Mouse (Mus musculus): ENCODE measurements around the gene Eva1a. TPM values are rescaled to one million over a fixed set of nuclear protein-coding genes. Genes with fewer than 3 reads are reported as not detected.

The Eva1a gene
- polyA plus RNA-seq, 1 experiment from 2014 or later = 3.8 TPM

DNA sequence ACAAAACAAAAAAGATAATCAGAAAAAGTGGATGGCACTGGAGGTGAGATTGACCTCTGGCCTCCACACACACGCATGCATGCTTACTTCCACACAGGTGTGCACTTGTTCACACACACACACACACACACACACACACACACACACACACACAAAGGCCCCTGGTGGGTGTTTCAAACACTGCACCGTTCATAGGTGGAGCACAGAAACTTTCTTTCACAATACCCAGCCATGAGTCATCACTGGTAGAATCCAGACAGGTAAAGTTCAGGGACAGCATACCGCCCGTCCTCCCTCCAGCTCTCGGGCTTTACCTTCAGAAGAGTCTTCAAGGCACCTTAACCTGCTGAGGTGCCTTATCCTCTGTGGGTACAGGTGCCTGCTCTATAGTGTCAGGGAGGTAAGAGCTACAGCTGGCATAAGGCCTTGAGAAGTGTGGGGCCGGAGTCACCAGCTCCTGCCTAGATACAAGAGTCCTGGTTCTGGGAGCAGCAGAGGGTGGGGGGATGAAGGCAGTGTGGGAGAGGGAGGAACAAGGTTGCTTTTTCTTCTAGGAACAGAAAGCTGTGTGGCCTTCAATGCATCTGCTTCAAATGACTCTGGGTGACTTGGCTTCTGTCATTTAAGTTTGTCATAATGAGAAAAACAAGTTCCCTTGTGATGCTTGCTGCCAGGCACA lies 11.3 kb downstream of the Eva1a start:
- ATAC-seq (ENCODE audit: low FRiP score) = no peak
- H3K27me3 ChIP-seq (ENCODE audit: control insufficient read depth, insufficient read depth, low read length) = no peaks in the 10 kb centered on the region
- no peak overlapping the region for H3K4me2 ChIP-seq (replicated peaks; ENCODE audit: low read depth, low read length)
- no peak overlapping the region for H3K9ac ChIP-seq (ENCODE audit: low read depth, low read length)
- 81% methylated on average over 6 of the region's 6 CpGs for WGBS
- H3K27ac ChIP-seq (ENCODE audit: low read depth, low read length) = no peak overlapping the region
- no peaks in the 10 kb centered on the region for H3K4me1 ChIP-seq (replicated peaks; ENCODE audit: control insufficient read depth, insufficient read depth, low read length)
- H3K36me3 ChIP-seq (ENCODE audit: control insufficient read depth, insufficient read depth, low read length) = no peaks in the 10 kb centered on the region
- H3K9me3 ChIP-seq (ENCODE audit: control insufficient read depth, low read length) = no peaks in the 10 kb centered on the region
- no peak for DNase-seq (ENCODE audit: low spot score)
- no peak overlapping the region for H3K4me3 ChIP-seq (ENCODE audit: low read depth, low read length)

DNA sequence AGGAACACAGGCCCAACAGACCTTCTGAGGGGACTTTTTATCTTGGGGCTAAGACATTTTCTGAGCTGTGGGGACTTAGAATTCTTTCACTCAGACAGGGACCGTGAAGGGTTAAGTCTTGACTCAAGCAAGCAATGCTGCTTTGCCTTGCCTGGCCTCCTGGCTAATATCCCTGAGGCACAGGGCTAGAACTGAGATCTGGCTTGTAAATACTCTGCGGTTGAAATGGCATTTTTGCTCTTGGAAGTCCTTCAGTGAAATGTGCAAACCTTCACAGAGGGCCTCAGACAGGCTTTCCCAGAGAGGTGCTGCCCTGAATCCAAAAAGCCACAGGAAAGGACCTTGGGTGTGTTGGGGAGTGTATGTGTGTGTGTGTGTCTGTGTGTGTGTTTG lies 11.9 kb downstream of the Eva1a start:
- 88% methylated on average over 2 of the region's 2 CpGs for WGBS
- no peak overlapping the region for H3K9ac ChIP-seq (ENCODE audit: low read depth, low read length)
- H3K4me2 ChIP-seq (replicated peaks; ENCODE audit: low read depth, low read length) = no peak overlapping the region
- ATAC-seq (ENCODE audit: low FRiP score) (no peak), DNase-seq (ENCODE audit: low spot score) (no peak)
- no peak overlapping the region for H3K27ac ChIP-seq (ENCODE audit: low read depth, low read length)
- no peaks in the 10 kb centered on the region for H3K4me1 ChIP-seq (replicated peaks; ENCODE audit: control insufficient read depth, insufficient read depth, low read length)
- H3K36me3 ChIP-seq (ENCODE audit: control insufficient read depth, insufficient read depth, low read length) = no peaks in the 10 kb centered on the region
- no peaks in the 10 kb centered on the region for H3K27me3 ChIP-seq (ENCODE audit: control insufficient read depth, insufficient read depth, low read length)
- no peak overlapping the region for H3K4me3 ChIP-seq (ENCODE audit: low read depth, low read length)
- H3K9me3 ChIP-seq (ENCODE audit: control insufficient read depth, low read length) = no peaks in the 10 kb centered on the region

DNA sequence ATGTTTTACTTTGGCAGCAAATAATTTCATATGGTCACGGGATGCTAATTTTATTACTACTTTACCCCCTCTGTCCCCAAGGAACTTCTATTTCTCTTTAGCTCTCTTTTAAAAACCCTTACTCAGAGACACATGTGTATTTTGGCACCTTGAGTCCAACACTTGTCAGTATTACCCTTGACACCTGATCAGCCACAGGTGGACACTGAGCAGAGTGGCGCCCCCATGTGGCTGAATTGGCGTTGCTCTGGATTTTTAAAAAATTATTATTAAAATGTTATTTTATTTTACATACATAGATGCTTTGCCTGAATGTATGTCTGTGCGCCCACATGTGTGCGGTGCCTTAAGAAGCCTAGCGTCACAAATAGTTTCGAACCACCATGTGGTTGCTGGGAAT lies 14.0 kb downstream of the Eva1a start:
- H3K4me1 ChIP-seq (replicated peaks; ENCODE audit: control insufficient read depth, insufficient read depth, low read length) = no peaks in the 10 kb centered on the region
- no peak for DNase-seq (ENCODE audit: low spot score)
- no peak overlapping the region for H3K4me2 ChIP-seq (replicated peaks; ENCODE audit: low read depth, low read length)
- 80% methylated on average over 7 of the region's 7 CpGs for WGBS
- no peaks in the 10 kb centered on the region for H3K36me3 ChIP-seq (ENCODE audit: control insufficient read depth, insufficient read depth, low read length)
- H3K4me3 ChIP-seq (ENCODE audit: low read depth, low read length) = no peak overlapping the region
- no peak overlapping the region for H3K27ac ChIP-seq (ENCODE audit: low read depth, low read length)
- H3K9me3 ChIP-seq (ENCODE audit: control insufficient read depth, low read length) = no peaks in the 10 kb centered on the region
- ATAC-seq (ENCODE audit: low FRiP score) = no peak
- no peak overlapping the region for H3K9ac ChIP-seq (ENCODE audit: low read depth, low read length)
- H3K27me3 ChIP-seq (ENCODE audit: control insufficient read depth, insufficient read depth, low read length) = no peaks in the 10 kb centered on the region

DNA sequence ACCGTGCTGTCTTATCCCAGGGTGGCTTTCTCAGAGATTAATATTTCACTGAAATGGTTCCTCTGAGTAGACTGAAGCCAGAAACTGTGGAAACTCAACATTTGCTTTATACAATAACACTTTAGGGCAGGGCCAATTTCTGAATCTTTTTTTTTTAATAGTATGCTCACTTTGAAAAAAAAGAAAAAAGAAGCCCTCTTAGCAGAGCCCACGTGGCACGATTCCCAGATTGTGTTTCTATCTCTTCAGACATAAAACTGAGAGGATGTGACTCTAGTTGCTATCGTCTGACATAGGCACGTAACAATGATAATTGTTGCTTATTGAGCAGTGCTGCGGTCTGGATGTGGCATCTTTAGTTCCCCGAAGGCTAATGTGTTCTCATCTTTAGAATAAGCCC lies 19.1 kb downstream of the Eva1a start:
- Histone ChIP-seq H3K9me3 (ENCODE audit: control insufficient read depth, low read length) (no peaks in the 10 kb centered on the region), H3K27ac (ENCODE audit: low read depth, low read length) (no peak overlapping the region), H3K9ac (ENCODE audit: low read depth, low read length) (no peak overlapping the region), H3K36me3 (ENCODE audit: control insufficient read depth, insufficient read depth, low read length) (no peaks in the 10 kb centered on the region), H3K4me3 (ENCODE audit: low read depth, low read length) (no peak overlapping the region), H3K4me1 (replicated peaks; ENCODE audit: control insufficient read depth, insufficient read depth, low read length) (no peaks in the 10 kb centered on the region), H3K27me3 (ENCODE audit: control insufficient read depth, insufficient read depth, low read length) (no peaks in the 10 kb centered on the region), H3K4me2 (replicated peaks; ENCODE audit: low read depth, low read length) (no peak overlapping the region)
- DNase-seq (ENCODE audit: low spot score) (no peak), ATAC-seq (ENCODE audit: low FRiP score) (no peak)
- WGBS = 91% methylated on average over 7 of the region's 7 CpGs

DNA sequence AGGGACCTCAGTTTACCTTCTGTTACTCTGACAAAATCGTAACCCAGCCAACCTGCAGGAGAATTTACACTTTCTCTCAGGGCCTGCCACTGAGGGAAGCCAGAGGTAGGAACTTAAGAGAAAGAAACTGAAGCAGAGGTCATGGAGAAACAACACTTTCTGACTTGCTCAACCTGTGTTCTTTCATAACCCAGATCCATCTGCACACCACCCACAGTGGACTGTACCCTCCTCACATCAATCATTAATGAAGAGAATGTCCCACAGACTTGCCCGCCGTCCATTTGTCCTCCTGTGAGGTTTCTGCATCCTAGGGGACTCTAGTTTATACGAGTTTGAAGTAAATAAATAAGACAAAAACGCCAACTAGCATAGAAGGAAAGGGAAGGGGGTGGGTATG lies 24.4 kb downstream of the Eva1a start:
- Histone ChIP-seq H3K27me3 (ENCODE audit: control insufficient read depth, insufficient read depth, low read length) (no peaks in the 10 kb centered on the region), H3K4me1 (replicated peaks; ENCODE audit: control insufficient read depth, insufficient read depth, low read length) (no peaks in the 10 kb centered on the region)
- no peak for ATAC-seq (ENCODE audit: low FRiP score)

DNA sequence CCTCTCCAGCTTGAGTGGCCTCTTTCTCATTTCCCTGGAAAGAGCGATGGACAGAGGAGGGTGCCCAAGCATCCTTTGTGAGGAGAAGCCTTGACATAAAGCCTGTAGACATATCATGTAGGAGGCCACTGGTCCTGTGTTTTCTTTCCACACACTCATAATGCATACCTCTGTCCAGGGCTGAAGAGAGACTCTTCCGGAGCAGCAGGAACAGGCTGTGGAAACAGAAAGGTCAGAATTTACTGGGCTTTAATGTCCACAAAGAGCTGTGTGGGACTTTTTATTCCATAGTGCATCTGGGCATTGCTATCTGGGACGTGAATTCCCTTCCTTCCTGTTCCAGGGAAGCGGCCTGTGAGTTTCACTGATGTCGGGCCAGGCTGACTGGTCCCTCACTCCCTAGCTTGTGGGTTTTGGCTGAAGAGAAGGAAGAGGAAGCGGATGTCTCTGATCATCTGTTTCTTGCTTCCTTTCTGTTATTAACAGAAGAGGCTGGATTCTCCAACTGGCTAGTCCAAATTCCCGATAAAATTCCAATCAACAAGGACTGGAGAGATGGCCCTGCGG lies 25.8 kb downstream of the Eva1a start:
- no peaks in the 10 kb centered on the region for H3K36me3 ChIP-seq (ENCODE audit: control insufficient read depth, insufficient read depth, low read length)
- ATAC-seq (ENCODE audit: low FRiP score) (no peak), DNase-seq (ENCODE audit: low spot score) (no peak)
- no peak overlapping the region for H3K4me3 ChIP-seq (ENCODE audit: low read depth, low read length)
- H3K9me3 ChIP-seq (ENCODE audit: control insufficient read depth, low read length) = no peaks in the 10 kb centered on the region
- no peaks in the 10 kb centered on the region for H3K4me1 ChIP-seq (replicated peaks; ENCODE audit: control insufficient read depth, insufficient read depth, low read length)
- WGBS = 92% methylated on average over 7 of the region's 8 CpGs
- H3K9ac ChIP-seq (ENCODE audit: low read depth, low read length) = no peak overlapping the region
- H3K4me2 ChIP-seq (replicated peaks; ENCODE audit: low read depth, low read length) = no peak overlapping the region
- H3K27me3 ChIP-seq (ENCODE audit: control insufficient read depth, insufficient read depth, low read length) = no peaks in the 10 kb centered on the region
- H3K27ac ChIP-seq (ENCODE audit: low read depth, low read length) = no peak overlapping the region

More for the DNA sequence above, 24.4 kb downstream of the Eva1a start:
- no peak overlapping the region for H3K27ac ChIP-seq (ENCODE audit: low read depth, low read length)
- no peak overlapping the region for H3K4me2 ChIP-seq (replicated peaks; ENCODE audit: low read depth, low read length)
- no peaks in the 10 kb centered on the region for H3K36me3 ChIP-seq (ENCODE audit: control insufficient read depth, insufficient read depth, low read length)
- no peaks in the 10 kb centered on the region for H3K9me3 ChIP-seq (ENCODE audit: control insufficient read depth, low read length)
- no peak overlapping the region for H3K9ac ChIP-seq (ENCODE audit: low read depth, low read length)
- H3K4me3 ChIP-seq (ENCODE audit: low read depth, low read length) = no peak overlapping the region
- no peak for DNase-seq (ENCODE audit: low spot score)
- 87% methylated on average over 5 of the region's 5 CpGs for WGBS

DNA sequence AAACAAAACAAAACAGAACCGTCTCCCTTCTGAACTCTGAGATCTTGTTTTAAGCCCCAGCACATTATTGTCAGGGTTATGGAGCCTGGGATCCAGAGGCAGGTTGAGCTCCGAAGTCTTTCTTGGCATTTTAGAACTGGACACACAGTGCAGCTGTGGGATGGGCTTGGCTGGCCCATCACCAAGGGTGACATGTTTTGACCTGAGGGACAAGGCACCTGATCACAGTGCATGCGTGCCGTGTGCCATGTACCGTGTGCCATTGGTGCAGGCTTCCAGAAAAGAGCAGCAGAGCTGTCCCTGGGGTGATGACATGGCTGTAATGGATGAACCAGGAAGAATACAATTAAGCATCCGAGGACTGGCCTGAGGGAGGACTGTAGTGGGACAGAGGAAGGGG lies 29.6 kb downstream of the Eva1a start:
- H3K27ac ChIP-seq (ENCODE audit: low read depth, low read length) = no peak overlapping the region
- WGBS = 84% methylated on average over 6 of the region's 6 CpGs

DNA sequence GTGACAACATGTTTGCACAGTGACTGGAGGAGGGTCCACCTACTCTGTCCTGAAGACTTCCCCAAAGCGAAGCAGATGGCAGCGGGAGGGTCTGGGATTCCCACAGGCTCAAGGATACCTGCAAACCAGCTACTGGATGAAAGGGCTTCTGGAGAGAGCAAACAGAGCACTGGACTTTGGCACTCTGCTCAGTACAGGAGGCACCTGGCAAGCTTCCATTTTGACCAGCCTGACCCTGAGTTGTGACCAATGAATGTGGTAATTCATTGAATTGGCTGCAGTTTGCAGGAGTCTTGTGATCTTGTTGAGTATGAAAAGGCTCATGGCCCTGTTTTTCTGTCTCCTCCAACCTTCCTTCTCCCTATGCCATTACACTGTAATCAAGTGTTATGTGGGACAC lies 32.2 kb downstream of the Eva1a start:
- no peak for ATAC-seq (ENCODE audit: low FRiP score)
- H3K27me3 ChIP-seq (ENCODE audit: control insufficient read depth, insufficient read depth, low read length) = no peaks in the 10 kb centered on the region

More for the DNA sequence above, 29.6 kb downstream of the Eva1a start:
- no peak for DNase-seq (ENCODE audit: low spot score)
- no peaks in the 10 kb centered on the region for H3K9me3 ChIP-seq (ENCODE audit: control insufficient read depth, low read length)
- no peak overlapping the region for H3K9ac ChIP-seq (ENCODE audit: low read depth, low read length)
- H3K36me3 ChIP-seq (ENCODE audit: control insufficient read depth, insufficient read depth, low read length) = no peaks in the 10 kb centered on the region
- H3K4me2 ChIP-seq (replicated peaks; ENCODE audit: low read depth, low read length) = no peak overlapping the region
- H3K27me3 ChIP-seq (ENCODE audit: control insufficient read depth, insufficient read depth, low read length) = no peaks in the 10 kb centered on the region
- no peak overlapping the region for H3K4me3 ChIP-seq (ENCODE audit: low read depth, low read length)
- no peak for ATAC-seq (ENCODE audit: low FRiP score)
- no peaks in the 10 kb centered on the region for H3K4me1 ChIP-seq (replicated peaks; ENCODE audit: control insufficient read depth, insufficient read depth, low read length)

DNA sequence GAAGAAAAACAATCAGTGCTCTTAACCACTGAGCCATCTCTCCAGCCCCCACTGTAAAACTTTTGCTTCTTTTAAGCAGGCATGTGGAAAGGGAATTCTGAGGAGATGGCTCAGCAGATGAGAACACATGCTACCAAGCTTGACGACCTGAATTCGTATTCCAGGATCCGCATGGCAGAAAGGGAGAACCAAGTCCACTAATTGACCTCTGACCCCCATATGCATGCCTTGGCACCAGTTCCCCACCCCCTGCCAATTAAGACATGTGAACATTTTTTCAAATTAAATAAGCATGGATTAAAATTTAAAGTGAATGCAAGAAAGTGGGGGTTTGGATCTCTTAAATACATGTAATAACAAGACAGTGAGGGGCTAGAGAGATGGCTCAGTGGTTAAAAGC lies 32.7 kb downstream of the Eva1a start:
- Histone ChIP-seq H3K4me2 (replicated peaks; ENCODE audit: low read depth, low read length) (no peak overlapping the region), H3K36me3 (ENCODE audit: control insufficient read depth, insufficient read depth, low read length) (no peaks in the 10 kb centered on the region), H3K9ac (ENCODE audit: low read depth, low read length) (no peak overlapping the region), H3K27me3 (ENCODE audit: control insufficient read depth, insufficient read depth, low read length) (no peaks in the 10 kb centered on the region), H3K4me3 (ENCODE audit: low read depth, low read length) (no peak overlapping the region), H3K4me1 (replicated peaks; ENCODE audit: control insufficient read depth, insufficient read depth, low read length) (no peaks in the 10 kb centered on the region), H3K27ac (ENCODE audit: low read depth, low read length) (no peak overlapping the region), H3K9me3 (ENCODE audit: control insufficient read depth, low read length) (no peaks in the 10 kb centered on the region)
- DNase-seq (ENCODE audit: low spot score) (no peak), ATAC-seq (ENCODE audit: low FRiP score) (no peak)
- 86% methylated on average over 3 of the region's 3 CpGs for WGBS

More for the DNA sequence above, 32.2 kb downstream of the Eva1a start:
- H3K36me3 ChIP-seq (ENCODE audit: control insufficient read depth, insufficient read depth, low read length) = no peaks in the 10 kb centered on the region
- no peak for DNase-seq (ENCODE audit: low spot score)
- H3K9ac ChIP-seq (ENCODE audit: low read depth, low read length) = no peak overlapping the region
- H3K4me2 ChIP-seq (replicated peaks; ENCODE audit: low read depth, low read length) = no peak overlapping the region
- WGBS = 97% methylated on average over 2 of the region's 2 CpGs
- no peaks in the 10 kb centered on the region for H3K9me3 ChIP-seq (ENCODE audit: control insufficient read depth, low read length)
- H3K27ac ChIP-seq (ENCODE audit: low read depth, low read length) = no peak overlapping the region
- no peaks in the 10 kb centered on the region for H3K4me1 ChIP-seq (replicated peaks; ENCODE audit: control insufficient read depth, insufficient read depth, low read length)
- no peak overlapping the region for H3K4me3 ChIP-seq (ENCODE audit: low read depth, low read length)
